Mouse (Mus musculus) forebrain, embryonic 16.5 days (tissue): ENCODE data around the gene Sapcd2. TPM values are rescaled to one million over a fixed set of nuclear protein-coding genes. Genes with fewer than 3 reads are reported as not detected.

Experiments
- ATAC-seq: fragments of 200-750 bp; cut with Nextera tagmentation; 2 replicates; pipeline ENCODE4 v1.8.0; 2017; ENCODE audit warnings: mild to moderate bottlenecking, moderate library complexity
- H3K27ac ChIP-seq: fragments of 300-500 bp; sonication (generic); 2 replicates; pipeline ENCODE4 v1.5.1; 2014; ENCODE audit warnings: low read length, control low read depth
- H3K27me3 ChIP-seq: fragments of 300-500 bp; sonication (generic); replicated peaks from 2 replicates; pipeline ENCODE4 v1.6.1; 2014; ENCODE audit warnings: low read length; ENCODE audit not compliant: control insufficient read depth, insufficient read depth
- H3K36me3 ChIP-seq: fragments of 300-500 bp; sonication (generic); 2 replicates; pipeline ENCODE4 v1.6.1; 2014; ENCODE audit not compliant: control insufficient read depth, insufficient read depth
- H3K4me1 ChIP-seq: fragments of 300-500 bp; sonication (generic); replicated peaks from 2 replicates; pipeline ENCODE4 v1.6.1; 2014; ENCODE audit warnings: low read length; ENCODE audit not compliant: control insufficient read depth, insufficient read depth
- H3K4me2 ChIP-seq: fragments of 300-500 bp; sonication (generic); 2 replicates; pipeline ENCODE4 v1.6.1; 2014; ENCODE audit warnings: mild to moderate bottlenecking, low read length, control low read depth
- H3K4me3 ChIP-seq: fragments of 300-500 bp; sonication (generic); replicated peaks from 2 replicates; pipeline ENCODE4 v1.5.1; 2014; ENCODE audit warnings: mild to moderate bottlenecking, low read length, control low read depth
- H3K9ac ChIP-seq: fragments of 300-500 bp; sonication (generic); replicated peaks from 2 replicates; pipeline ENCODE4 v1.6.1; 2014; ENCODE audit warnings: low read depth, low read length, control low read depth
- H3K9me3 ChIP-seq: fragments of 300-500 bp; sonication (generic); 2 replicates; pipeline ENCODE4 v1.6.1; 2016; ENCODE audit warnings: low read length; ENCODE audit not compliant: control insufficient read depth
- WGBS: fragments of 180-500 bp; shearing (Covaris S2); extraction: QIAGEN DNeasy Blood & Tissue Kit; methylation state at CpG from one replicate; pipeline ENCODE4 v1.1.7; 2014; 5-methylcytosine and 5-hydroxymethylcytosine counted together
- polyA plus RNA-seq: library from polyadenylated mRNA; unstranded; fragments of >200 nt; fragmentation: Nextera tagmentation; extraction: Ambion mirVana; gene quantifications from 2 replicates; pipeline ENCODE4 v1.2.1, GENCODE M21; 2015

Gene Sapcd2
- polyA plus RNA-seq, 1 experiment from 2014 or later = 23.8 TPM

- no peak overlapping the region for H3K27ac ChIP-seq
- no peaks in the 10 kb centered on the region; the same call in 1 of the 2 replicates for H3K27me3 ChIP-seq
- WGBS = 91% methylated on average over 5 of the region's 5 CpGs
- no peak overlapping the region for H3K4me3 ChIP-seq
- H3K4me1 ChIP-seq = peaks cover 25% of the 10 kb centered on the region
- no peak for ATAC-seq
- no peaks in the 10 kb centered on the region for H3K9me3 ChIP-seq
- no peak overlapping the region for H3K4me2 ChIP-seq
- H3K36me3 ChIP-seq = no peaks in the 10 kb centered on the region
- H3K9ac ChIP-seq = no peak overlapping the region
These were observed 55.1 kb downstream of the Sapcd2 start for GRCm38 (mm10) chr2:25427256-25427655.

Other genes starting within 250 kb of the Sapcd2 start
- gene Nrarp, start 191.6 kb upstream of the Sapcd2 start, polyA plus RNA-seq = 15.8 and 22.0 TPM in 2 replicates
- gene Tor4a, start 175.4 kb upstream of the Sapcd2 start, polyA plus RNA-seq = 0.85 and 1.6 TPM in 2 replicates
- gene Nelfb, start 160.8 kb upstream of the Sapcd2 start, polyA plus RNA-seq = 91.7 and 101 TPM in 2 replicates
- not detected in 2 replicates for gene Stpg3, start 157.7 kb upstream of the Sapcd2 start, polyA plus RNA-seq
- gene Fam166a, start 153.6 kb upstream of the Sapcd2 start, polyA plus RNA-seq = not detected in 2 replicates
- 394 TPM in 2 replicates for gene Tubb4b, start 147.6 kb upstream of the Sapcd2 start, polyA plus RNA-seq
- gene Slc34a3, start 138.0 kb upstream of the Sapcd2 start, polyA plus RNA-seq = not detected in 2 replicates
- not detected in 2 replicates for gene Rnf224, start 135.5 kb upstream of the Sapcd2 start, polyA plus RNA-seq
- 91.6 and 106 TPM in 2 replicates for gene Rnf208, start 130.1 kb upstream of the Sapcd2 start, polyA plus RNA-seq
- 0.33 TPM in 1 of 2 replicates, not detected in the other for gene Cysrt1, start 129.9 kb upstream of the Sapcd2 start, polyA plus RNA-seq
- 5.8 and 9.0 TPM in 2 replicates for gene AL732309.1, start 125.5 kb upstream of the Sapcd2 start, polyA plus RNA-seq
- 16.0 and 16.2 TPM in 2 replicates for gene Tmem203, start 116.9 kb upstream of the Sapcd2 start, polyA plus RNA-seq
- 14.8 and 16.4 TPM in 2 replicates for gene Tprn, start 109.7 kb upstream of the Sapcd2 start, polyA plus RNA-seq
- 199 and 204 TPM in 2 replicates for gene Ssna1, start 99.9 kb upstream of the Sapcd2 start, polyA plus RNA-seq
- gene Anapc2, start 99.8 kb upstream of the Sapcd2 start, polyA plus RNA-seq = 150 and 159 TPM in 2 replicates
- gene Tmem210, start 84.2 kb upstream of the Sapcd2 start, polyA plus RNA-seq = not detected in 2 replicates
- 0.21 TPM in 1 of 2 replicates, not detected in the other for gene Lrrc26, start 82.4 kb upstream of the Sapcd2 start, polyA plus RNA-seq
- 19.0 and 29.4 TPM in 2 replicates for gene Grin1, start 53.1 kb upstream of the Sapcd2 start, polyA plus RNA-seq
- gene Man1b1, start 40.0 kb upstream of the Sapcd2 start, polyA plus RNA-seq = 50.6 and 54.6 TPM in 2 replicates
- gene Dpp7, start 16.0 kb upstream of the Sapcd2 start, polyA plus RNA-seq = 21.5 and 26.9 TPM in 2 replicates
- gene Uap1l1, start 6.6 kb upstream of the Sapcd2 start, polyA plus RNA-seq = 3.3 and 7.5 TPM in 2 replicates
- 5.2 and 6.2 TPM in 2 replicates for gene Entpd2, start 23.6 kb downstream of the Sapcd2 start, polyA plus RNA-seq
- 384 and 515 TPM in 2 replicates for gene Npdc1, start 27.0 kb downstream of the Sapcd2 start, polyA plus RNA-seq
- gene Fut7, start 50.9 kb downstream of the Sapcd2 start, polyA plus RNA-seq = 0.31 TPM in 1 of 2 replicates, not detected in the other
- 12.2 and 14.9 TPM in 2 replicates for gene Abca2, start 56.4 kb downstream of the Sapcd2 start, polyA plus RNA-seq
- gene Clic3, start 84.5 kb downstream of the Sapcd2 start, polyA plus RNA-seq = 2.4 and 4.6 TPM in 2 replicates
- gene Paxx, start 88.8 kb downstream of the Sapcd2 start, polyA plus RNA-seq = 89.2 and 108 TPM in 2 replicates
- gene Ptgds, start 97.7 kb downstream of the Sapcd2 start, polyA plus RNA-seq = 212 and 217 TPM in 2 replicates
- not detected in 2 replicates for gene Lcn12, start 121.6 kb downstream of the Sapcd2 start, polyA plus RNA-seq
- gene Fbxw5, start 128.4 kb downstream of the Sapcd2 start, polyA plus RNA-seq = 133 and 156 TPM in 2 replicates
- gene C8g, start 129.4 kb downstream of the Sapcd2 start, polyA plus RNA-seq = 4.4 and 4.5 TPM in 2 replicates
- 26.8 and 29.5 TPM in 2 replicates for gene Traf2, start 174.6 kb downstream of the Sapcd2 start, polyA plus RNA-seq
- 327 and 359 TPM in 2 replicates for gene Edf1, start 185.5 kb downstream of the Sapcd2 start, polyA plus RNA-seq
- 1.0 and 2.8 TPM in 2 replicates for gene Mamdc4, start 202.5 kb downstream of the Sapcd2 start, polyA plus RNA-seq
- gene Phpt1, start 202.9 kb downstream of the Sapcd2 start, polyA plus RNA-seq = 141 and 145 TPM in 2 replicates
- gene Ajm1, start 209.4 kb downstream of the Sapcd2 start, polyA plus RNA-seq = 5.8 and 7.7 TPM in 2 replicates
- gene Rabl6, start 236.2 kb downstream of the Sapcd2 start, polyA plus RNA-seq = 67.5 and 73.6 TPM in 2 replicates
- 0.17 and 0.24 TPM in 2 replicates for gene Ccdc183, start 245.4 kb downstream of the Sapcd2 start, polyA plus RNA-seq
- gene Tmem141, start 249.7 kb downstream of the Sapcd2 start, polyA plus RNA-seq = 20.6 and 28.9 TPM in 2 replicates